Mouse (Mus musculus): ENCODE measurements around the gene Snrpa1. TPM values are rescaled to one million over a fixed set of nuclear protein-coding genes. Genes with fewer than 3 reads are reported as not detected.

The Snrpa1 gene
- total RNA-seq, 4 experiments from 2014 or later = 17.3 to 21.2 (median 18.0) TPM

- DNase-seq (ENCODE audit: low spot score in 2 of 2) = no peak
Measured at GRCm38 (mm10) chr7:66113561-66113960, 54.8 kb downstream of the Snrpa1 start.

- no peak for DNase-seq (ENCODE audit: low spot score in 2 of 2)
Measured at GRCm38 (mm10) chr7:66115821-66116343, 57.1 kb downstream of the Snrpa1 start.

- DNase-seq (ENCODE audit: low spot score in 2 of 2) = no peak
Measured at GRCm38 (mm10) chr7:66116906-66117482, 58.2 kb downstream of the Snrpa1 start.

DNA sequence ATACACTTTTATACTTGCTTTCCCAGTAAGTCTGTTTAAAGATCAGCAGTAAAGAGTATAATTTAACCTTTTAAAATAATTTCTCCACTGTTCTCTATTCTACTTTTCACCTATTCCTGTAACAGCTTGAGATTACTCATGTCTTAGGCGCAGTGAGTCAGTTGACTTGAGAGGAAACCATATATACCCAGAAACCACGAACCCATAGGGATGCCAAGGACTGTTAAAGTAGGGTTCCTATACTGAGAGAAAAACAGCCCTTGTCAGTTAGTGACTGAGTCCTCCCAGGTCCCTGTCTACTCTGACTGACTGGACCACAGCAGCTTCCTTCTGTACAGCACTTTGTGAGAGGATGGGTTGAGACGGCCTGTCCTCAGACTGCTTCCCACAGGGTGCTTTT lies 59.2 kb downstream of the Snrpa1 start:
- no peak for DNase-seq (ENCODE audit: low spot score in 2 of 2)

- no peak for DNase-seq (ENCODE audit: low spot score in 2 of 2)
Measured at GRCm38 (mm10) chr7:66118796-66119195, 60.0 kb downstream of the Snrpa1 start.

- no peak for DNase-seq (ENCODE audit: low spot score in 2 of 2)
Measured at GRCm38 (mm10) chr7:66120139-66120538, 61.3 kb downstream of the Snrpa1 start.

GRCm38 (mm10) chr7:66120702-66121396 lies 62.0 kb downstream of the Snrpa1 start:
- DNase-seq (ENCODE audit: low spot score in 2 of 2) = no peak

Other genes starting within 250 kb of the Snrpa1 start
- gene Pcsk6, start 197.3 kb upstream of the Snrpa1 start, total RNA-seq (2022) = 10 to 100 TPM in 3 of 4 experiments, 1 to 10 TPM in 1; 9.6 to 14.2 (median 11.9) TPM
- gene Gm45213, start 15.4 kb upstream of the Snrpa1 start, total RNA-seq (2022) = not detected
- gene Selenos, start 20.6 kb downstream of the Snrpa1 start, total RNA-seq (2022) = 10 to 100 TPM; 27.1 to 38.7 (median 30.3) TPM
- gene Chsy1, start 50.5 kb downstream of the Snrpa1 start, total RNA-seq (2022) = 1 to 10 TPM; 2.1 to 3.6 (median 2.7) TPM